In genomic region chr8:7827811-7828210, GRCm38 (mm10) we compare ENCODE assay signal across 17 mouse cellular contexts.
"Had no signal": no experiment of that assay in that cellular context is flagged by ENCODE, and none has a peak within 500 bp of the region (broad histone marks: within the 10 kb centered on the region; RNA-seq: fewer than 3 reads in every experiment).

No protein-coding gene starts in this region.

- DNase-seq: kidney, adult 8-10 months; kidney, postnatal 10 days; kidney, postnatal 36 days; layer of hippocampus, postnatal 36 days; liver, embryonic 13.5 days; lung, adult 2 months; lung, postnatal 36 days; midbrain, embryonic 14.5 days; right cerebral cortex, postnatal 25 days; thymus, adult 2 months; thymus, postnatal 14 days; thymus, postnatal 4 days had no signal

- H3K4me3 ChIP-seq: kidney, embryonic 15.5 days; left cerebral cortex, adult 2 months; liver, embryonic 13.5 days; neural tube, embryonic 12.5 days; neural tube, embryonic 15.5 days had no signal

- H3K27ac ChIP-seq: kidney, embryonic 15.5 days; left cerebral cortex, adult 2 months; liver, embryonic 13.5 days; neural tube, embryonic 12.5 days; neural tube, embryonic 15.5 days; stomach, postnatal 0 days had no signal
